Mouse (Mus musculus): ENCODE measurements at regions not wholly inside any gene's neighbourhood (a gene's known extent, or its start where the extent isn't known, plus 50 kb on each side); places are given as distances from the start of the nearest gene placed in this dataset.

GRCm38 (mm10) chr12:30767621-30768020, 116.5 kb upstream of the Alkal2 start:
- Histone ChIP-seq H3K27ac (no peak overlapping the region), H3K36me3 (no peaks in the 10 kb centered on the region), H3K27me3 (ENCODE audit: low read depth, poor library complexity, severe bottlenecking) (no peaks in the 10 kb centered on the region), H3K4me1 (peaks cover 2% of the 10 kb centered on the region; the same call in 1 of the 2 replicates), H3K9me3 (replicated peaks) (no peaks in the 10 kb centered on the region), H3K4me3 (no peak overlapping the region)
- DNase-seq (ENCODE audit: low spot score), result no peak

DNA sequence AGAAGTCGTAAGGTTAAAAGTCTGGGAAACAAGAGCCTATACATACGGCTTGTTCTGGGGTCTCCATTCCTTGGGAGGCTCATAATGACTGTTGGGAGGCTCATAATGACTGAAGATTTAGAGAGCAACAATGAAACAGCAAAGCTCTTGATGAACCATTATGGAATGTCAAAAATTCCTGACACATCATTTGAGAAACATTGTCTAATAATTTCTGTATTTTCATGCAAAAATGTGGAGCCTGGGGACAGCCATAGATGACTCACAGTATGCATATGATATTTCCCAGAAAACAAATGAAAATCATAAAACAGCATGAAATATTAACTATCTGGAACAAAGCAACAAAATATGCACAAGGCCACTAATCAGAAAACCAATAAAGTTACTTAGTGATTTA, 90.8 kb upstream of the Alkal2 start:
- H3K27me3 ChIP-seq (ENCODE audit: low read depth, poor library complexity, severe bottlenecking), result no peaks in the 10 kb centered on the region

DNA sequence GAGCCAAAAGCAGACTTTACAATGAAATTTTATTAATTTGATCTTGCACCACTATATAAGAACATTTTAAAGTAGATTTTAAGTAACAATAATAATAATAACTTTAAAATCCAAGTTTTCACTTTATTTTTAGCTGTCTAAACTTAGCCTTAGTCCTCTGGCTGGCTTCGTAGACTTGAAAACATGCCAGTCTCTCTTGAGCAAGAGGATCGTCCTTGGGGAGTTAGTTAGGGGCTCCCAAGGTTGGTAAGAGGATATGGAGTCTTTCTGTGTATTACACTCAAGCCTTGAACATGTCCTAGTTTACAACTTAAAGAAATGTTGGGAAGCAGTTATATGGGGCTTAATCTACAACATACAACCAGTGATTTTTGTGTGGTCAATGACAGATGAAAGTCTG, 68.0 kb upstream of the Alkal2 start:
- Histone ChIP-seq H3K27me3 (ENCODE audit: low read depth, poor library complexity, severe bottlenecking) (no peaks in the 10 kb centered on the region), H3K4me3 (no peak overlapping the region), H3K27ac (no peak overlapping the region), H3K9me3 (replicated peaks) (no peaks in the 10 kb centered on the region), H3K4me1 (no peaks in the 10 kb centered on the region), H3K36me3 (no peaks in the 10 kb centered on the region)
- WGBS, result 92% methylated on average over 2 of the region's 2 CpGs
- no peak for DNase-seq (ENCODE audit: low spot score)

More for the DNA sequence above, 90.8 kb upstream of the Alkal2 start:
- DNase-seq (ENCODE audit: low spot score), result no peak
- 95% methylated on average over 2 of the region's 2 CpGs for WGBS
- Histone ChIP-seq H3K27ac (no peak overlapping the region), H3K9me3 (replicated peaks) (no peaks in the 10 kb centered on the region), H3K36me3 (no peaks in the 10 kb centered on the region), H3K4me3 (no peak overlapping the region), H3K4me1 (no peaks in the 10 kb centered on the region)

DNA sequence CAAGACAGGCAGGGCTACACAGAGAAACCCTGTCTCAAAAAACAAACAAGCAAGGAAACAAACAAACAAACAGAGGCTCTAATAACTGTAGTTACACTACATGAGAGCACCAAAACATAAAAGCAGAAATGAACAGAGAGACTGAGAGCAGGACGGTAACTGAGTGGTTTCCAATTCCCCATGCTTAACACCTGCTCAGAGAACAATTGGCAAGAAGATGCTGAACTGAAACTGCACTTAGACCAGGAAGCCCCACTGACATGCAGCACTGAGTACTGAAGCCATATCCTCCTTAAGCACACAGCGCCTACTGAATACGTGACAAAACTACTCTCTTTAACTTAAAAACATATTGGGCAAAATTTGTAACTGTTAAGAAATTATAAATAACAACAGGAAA, 52.7 kb upstream of the Alkal2 start:
- no peaks in the 10 kb centered on the region for H3K27me3 ChIP-seq (ENCODE audit: low read depth, poor library complexity, severe bottlenecking)
- H3K27ac ChIP-seq, result no peak overlapping the region
- no peak for DNase-seq (ENCODE audit: low spot score)
- H3K36me3 ChIP-seq, result no peaks in the 10 kb centered on the region
- H3K9me3 ChIP-seq (replicated peaks), result no peaks in the 10 kb centered on the region
- no peak overlapping the region for H3K4me3 ChIP-seq
- WGBS, result 85% methylated on average over 3 of the region's 3 CpGs
- H3K4me1 ChIP-seq, result no peaks in the 10 kb centered on the region

All from limb, embryonic 10.5 days (tissue).